Mouse (Mus musculus): ENCODE data around the gene Rab5c.

Rab5c gene

DNA sequence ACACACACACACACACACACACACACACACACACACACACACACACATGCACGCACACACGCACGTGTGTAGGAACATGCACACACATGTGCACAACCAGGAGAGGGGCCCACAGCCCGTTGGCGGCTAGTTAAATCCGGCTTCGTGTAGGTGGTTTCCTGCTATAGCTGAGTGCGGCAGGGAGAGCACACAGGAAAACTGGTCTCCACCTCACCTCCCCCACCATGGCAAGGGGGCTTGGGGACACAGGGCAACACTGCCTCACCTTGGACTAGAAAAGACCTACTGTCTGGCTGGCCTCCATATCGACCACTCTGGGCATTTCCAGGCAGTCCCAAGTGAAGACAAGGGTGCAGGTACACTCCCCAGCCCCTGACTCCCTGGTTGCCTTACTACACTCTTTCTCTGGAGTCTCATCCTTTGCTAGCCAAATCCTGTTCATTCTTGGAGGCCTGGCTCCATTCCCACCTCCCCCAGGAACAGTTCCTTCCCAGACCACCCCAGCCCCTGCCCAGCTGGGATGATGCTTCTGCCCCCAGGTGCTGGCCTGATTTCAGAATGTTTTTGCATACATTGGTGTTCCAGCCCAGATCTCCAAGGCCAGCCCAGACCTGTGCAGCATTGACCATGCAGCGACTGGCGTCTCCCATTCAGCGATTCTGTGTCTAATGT is 16.1 kb upstream of the Rab5c start:
- peak; percentile 84 for DNase-seq (ENCODE audit: low read depth, low spot score)

DNA sequence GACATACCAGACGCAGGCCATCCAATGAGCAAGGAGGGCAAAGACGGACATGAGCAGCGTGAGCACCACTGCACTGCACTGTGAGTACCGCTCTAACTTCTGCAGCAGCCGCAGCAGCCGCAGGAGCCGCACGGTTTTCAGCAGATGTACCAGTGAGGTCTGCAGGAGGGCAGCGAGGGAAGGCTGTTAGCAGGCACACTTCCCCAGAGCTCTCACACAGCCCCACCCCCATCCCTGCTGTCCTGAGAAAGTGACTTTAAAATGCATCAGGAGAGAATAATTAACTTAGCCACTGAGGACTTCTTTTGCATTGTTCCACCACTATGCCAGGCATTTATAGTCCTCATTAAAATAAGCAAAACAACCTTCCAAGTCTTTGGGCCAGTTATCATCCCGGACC is 14.3 kb upstream of the Rab5c start:
- peak; percentile 54 for DNase-seq (ENCODE audit: low read depth, low spot score)

DNA sequence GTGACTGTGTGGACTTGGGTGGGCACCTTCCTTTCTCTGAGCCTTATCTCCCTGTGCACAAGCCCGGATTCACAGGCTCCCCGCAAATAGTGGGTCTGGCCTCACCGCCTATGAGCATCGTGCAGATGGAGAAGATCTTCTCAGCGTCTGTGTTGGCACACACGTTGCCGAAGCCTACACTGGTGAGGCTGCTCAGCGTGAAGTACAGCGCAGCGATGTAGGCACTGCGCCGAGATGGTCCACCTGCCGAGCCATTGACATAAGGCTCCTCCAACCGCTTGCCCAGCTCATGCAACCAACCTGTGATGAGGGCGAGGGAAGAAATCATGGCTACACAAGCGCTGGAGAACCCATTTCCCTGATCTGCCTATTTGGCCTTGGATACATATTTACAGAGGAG is 12.1 kb upstream of the Rab5c start:
- DNase-seq (ENCODE audit: low read depth, low spot score) = peak; percentile 69

DNA sequence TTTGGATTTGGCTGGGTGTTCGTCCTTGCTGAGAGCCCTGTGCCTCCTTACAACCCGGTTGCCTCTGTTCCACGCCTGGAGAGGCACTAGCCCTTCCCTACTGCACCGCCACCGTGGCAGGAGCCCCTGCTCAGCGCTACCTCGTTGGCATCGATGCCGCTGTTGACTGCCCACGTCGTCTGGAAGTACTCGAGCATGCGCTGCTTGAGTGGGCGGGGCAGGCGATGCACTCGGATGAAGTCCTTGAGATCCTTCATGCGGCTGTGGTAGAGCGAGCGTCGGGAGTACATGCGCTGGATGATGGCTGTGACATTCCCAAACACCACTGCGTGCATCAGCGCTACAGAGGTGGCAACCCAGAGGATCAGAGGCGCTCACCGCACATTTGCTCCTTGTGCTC is 11.5 kb upstream of the Rab5c start:
- DNase-seq (ENCODE audit: low read depth, low spot score) = peak; percentile 80

DNA sequence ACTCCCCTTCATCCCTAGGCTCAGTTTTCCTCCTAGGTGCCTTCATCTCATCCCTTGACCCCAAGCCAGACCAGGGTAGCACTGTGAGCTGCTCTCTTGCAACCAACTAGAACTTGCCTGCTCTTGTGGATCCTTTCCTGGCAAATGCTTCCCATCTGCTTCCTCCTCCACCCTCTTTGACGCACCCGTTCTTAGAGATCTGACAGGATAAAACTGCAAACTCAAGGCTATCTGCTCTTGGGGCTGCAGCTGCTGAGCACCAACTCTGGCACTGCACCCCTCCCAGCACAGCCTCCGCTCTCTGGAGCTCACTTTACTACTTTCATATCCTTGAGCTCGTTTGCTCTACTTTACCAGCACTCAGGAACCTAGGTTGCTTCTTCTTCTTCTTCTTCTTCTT is 10.6 kb upstream of the Rab5c start:
- peak; percentile 85 for DNase-seq (ENCODE audit: low read depth, low spot score)

DNA sequence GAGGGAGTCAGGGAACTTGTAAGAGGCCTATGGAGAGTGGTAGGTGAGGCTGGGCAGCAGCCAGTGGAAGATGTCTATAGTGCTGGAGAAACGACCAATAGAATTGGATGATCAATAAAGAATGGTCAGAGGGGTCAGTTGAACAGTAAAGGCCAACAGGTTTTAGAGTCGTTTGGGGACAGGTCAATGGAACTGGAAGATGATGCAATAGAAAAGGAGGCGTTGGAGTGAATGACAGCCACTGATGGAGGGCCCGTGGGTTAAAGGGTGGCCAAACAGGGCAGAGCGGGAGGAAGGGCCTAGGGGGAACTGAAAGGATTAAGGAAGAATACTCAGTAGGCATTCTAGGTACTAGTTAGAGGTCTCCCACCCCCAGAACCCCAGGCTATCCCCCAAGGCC is 9.1 kb upstream of the Rab5c start:
- no peak for DNase-seq (ENCODE audit: low read depth, low spot score)

DNA sequence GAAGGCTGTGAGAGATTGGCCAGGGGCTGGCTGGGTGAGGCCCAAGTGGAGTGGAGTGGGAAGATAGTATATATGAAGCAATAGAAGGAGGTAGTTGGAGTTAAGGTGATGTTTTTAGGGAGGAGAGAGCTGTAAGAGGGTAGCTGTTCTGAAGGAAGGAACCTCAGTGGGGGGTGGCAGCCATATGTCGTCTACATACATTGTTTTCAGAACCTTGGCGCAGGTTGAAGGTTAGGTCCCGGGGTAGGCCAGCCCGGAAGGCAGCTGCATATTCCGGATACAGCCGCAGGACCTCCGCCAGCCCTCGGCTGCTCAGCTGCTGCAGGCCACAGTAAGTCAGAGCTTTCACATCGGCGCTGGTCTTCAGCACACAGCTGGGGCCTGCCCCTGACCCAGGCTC is 8.5 kb upstream of the Rab5c start:
- no peak for DNase-seq (ENCODE audit: low read depth, low spot score)

DNA sequence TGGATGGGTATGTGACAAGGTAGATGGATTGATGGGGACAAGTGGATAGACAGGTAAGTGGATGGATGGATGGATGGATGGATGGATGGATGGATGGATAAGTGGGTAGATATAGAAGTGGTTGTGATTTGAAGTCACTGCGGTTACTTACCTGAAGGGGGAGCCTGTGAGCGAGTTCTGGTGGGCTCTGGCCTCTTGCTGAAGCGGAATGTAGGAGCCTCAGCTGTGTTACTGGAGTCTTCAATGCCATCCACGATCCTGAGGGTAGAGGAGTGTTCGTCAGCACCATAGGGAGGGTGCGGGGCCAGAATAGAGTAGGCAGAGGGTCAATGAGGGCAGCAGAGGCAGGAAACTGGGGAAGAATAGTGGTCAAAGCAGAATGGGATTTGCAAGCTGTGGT is 7.1 kb upstream of the Rab5c start:
- peak; percentile 84 for DNase-seq (ENCODE audit: low read depth, low spot score)

DNA sequence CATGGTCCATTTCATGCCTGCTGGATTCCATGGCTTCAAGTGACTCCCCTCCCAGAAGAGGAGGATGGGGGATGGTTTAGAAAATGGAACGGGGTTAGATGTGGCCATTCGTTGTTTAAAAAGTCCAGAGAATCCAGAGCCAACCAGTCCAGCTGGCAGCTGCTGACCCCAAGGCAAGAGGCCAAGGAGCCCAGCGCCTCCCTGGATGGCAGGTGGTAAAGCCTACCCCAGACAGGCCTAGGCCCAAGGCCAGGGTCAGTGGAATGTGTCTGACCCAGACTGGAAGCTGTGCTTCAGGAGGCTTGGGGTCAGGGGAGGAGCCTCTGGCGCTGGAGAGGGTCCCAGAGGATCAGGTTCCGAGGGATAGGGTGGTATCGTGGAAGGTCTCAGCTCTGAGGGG is 3.3 kb upstream of the Rab5c start:
- DNase-seq (ENCODE audit: low read depth, low spot score) = no peak

DNA sequence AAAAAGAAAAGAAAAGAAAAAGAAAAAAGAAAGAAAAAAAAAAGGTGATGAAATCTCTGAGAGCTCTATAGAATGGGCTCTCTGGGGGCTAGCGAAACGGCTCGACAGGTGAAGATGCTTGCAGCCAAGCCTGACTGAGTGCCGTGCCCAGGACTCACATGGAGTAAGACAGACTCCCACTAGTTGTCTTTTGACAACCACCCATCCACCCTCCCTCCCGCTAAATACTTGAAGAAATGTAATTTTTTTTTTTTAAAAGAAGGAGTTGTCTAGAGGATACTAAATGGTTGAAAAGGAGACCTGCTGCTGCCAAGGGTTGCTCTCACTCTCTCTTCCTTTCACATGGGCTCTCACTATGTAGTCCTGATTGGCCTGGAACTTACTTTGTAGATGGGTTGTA is 734 bp upstream of the Rab5c start:
- DNase-seq (ENCODE audit: low read depth, low spot score) = no peak

DNA sequence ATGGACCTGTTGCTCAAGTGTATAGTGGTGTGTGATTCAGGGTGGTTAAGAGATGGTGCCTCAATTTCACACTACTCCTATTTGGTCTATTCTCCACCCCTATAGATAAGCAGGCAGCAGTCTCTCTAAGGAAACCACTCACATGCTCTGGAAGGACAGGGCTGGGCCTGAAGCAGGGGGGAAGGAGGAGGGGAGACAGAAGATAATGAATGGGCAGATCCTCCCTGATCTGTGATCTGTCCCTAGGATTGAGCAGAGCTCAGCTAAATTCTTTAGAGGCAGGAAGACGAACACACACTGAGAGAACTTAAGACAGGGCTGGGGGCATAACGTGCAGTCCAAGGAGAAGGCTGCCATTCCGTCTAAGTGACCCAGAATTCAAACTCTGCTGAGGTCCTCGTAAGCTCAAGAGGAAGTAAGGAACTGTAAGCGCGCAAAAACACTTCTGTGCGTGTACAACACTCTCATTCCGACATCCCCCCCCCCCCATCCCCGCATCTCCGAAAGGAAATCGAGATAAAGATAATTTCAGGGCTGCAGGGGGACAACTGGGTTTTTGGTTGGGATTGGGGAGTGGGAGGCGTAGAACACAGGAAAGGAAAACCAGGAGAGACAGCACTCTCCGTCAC is 796 bp downstream of the Rab5c start:
- DNase-seq (ENCODE audit: low read depth, low spot score) = no peak

DNA sequence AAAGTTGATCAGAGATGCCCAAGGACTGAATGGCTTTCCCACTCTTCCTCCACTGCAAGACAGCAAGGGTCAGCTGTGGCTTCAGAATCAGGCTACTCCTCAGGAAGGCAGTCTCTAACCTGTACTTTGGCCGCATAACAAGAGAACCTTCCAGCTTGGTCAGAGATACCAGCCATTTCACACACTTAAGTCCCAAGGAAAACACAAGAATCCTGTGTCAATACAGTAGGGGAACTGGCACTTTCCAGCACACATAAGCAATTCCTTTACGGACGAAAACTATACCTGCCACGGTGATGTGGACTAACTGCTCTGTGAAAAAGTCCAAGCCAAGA is 1.3 kb downstream of the Rab5c start:
- DNase-seq (ENCODE audit: low read depth, low spot score) = no peak

DNA sequence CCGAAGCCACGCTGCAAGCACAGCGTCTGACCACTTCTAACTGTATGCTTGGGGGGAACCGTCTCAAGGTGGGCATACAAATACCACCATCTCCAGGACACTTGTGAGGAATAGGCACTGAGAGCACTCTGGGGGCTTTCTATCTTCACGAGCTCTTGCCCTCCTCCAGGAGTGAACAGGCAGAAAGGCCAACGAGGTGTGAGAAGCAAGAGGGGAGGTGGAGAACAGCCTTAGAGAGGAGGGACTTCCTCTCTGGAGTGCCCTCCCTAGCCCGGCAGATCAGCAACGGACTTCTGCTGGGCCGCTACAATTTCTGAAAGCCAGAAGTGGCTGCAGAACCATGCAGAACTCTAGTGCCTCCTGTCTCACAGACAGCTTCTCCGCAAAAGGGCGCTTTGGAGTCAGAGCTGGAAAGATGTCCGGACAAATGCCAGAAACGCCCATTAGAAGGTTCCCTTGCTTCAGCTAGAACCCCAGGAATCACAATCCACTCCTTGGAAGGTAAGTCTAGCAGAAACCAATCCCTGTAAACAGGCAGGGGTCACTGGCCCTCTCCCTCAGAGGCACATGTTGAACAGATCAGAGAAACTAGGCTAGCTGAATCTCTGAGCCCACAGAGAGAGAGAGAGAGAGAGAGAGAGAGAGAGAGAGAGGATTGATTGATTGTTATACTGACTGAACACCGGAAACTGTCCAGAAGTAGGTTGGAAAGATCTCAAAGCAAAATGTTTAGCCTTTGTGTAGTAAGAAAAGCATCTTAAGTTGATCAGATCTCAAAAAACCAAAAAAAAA is 1.9 kb downstream of the Rab5c start:
- no peak for DNase-seq (ENCODE audit: low read depth, low spot score)

DNA sequence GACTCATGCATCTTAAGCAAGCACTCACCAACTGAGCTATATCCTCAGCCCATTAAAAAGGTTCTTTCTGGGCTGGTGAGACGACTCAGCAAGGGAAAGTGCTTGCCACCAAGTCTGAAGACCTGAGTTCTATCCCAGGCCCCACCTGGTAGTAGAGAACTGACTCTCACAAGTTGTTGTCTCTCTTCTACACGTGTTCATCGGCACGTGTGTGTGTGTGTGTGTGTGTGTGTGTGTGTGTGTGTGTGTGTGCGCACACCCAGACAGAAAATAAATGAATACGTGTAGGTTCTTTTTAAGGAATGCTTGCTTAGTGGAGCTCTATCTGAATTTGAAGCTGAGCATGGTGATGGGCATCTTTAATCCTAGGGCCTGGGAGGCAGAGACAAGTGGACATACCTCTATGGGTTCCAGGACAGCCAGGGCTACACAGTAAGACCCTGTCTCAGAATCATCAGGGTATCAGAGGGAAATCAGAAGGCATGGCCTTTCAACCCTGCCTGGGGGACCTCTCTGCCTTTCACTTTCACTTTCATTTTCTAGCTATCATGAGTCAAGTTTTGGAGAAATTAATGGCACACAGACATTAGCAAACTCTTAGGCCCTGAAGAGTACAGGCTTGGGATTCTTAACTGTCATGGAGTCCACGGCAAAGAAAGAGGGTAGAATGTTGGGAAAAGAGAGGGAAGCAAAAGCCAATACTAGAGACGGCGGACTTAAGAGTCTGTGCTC is 2.7 kb downstream of the Rab5c start:
- DNase-seq (ENCODE audit: low read depth, low spot score) = no peak

DNA sequence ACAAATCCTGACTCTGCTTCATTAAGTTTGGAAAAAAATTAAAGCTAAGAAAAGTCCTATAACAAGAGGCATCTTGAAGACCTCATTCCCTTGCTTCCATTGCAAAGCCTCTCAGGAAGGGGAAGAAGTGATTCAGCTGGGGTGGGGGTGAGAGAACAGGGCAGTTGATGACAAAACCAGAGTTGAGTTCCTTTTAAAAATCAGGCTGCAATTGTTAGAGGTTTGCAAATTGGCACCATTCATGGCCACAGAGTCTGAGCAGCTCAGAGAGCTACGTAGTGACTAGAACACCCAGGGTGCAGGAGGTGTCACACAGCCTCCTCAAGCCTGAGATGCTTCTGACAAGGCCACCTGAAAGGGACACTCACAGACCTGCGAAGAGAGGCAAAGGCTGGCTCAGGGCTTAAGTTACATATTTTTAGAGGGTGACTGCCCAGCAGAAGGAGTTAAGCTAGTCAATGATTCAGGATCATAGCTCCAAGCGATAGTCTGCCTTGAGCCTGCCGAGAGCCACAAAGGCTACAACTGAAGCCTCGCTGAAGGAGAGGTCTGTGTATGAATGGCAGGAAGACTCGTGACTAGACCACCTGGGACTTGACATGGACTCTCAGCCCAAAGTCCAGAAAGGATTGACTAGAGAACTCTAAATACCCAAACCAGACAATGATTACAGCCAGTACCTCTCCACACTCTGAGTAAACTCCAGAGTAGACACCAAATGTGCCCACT is 7.4 kb downstream of the Rab5c start:
- no peak for DNase-seq (ENCODE audit: low read depth, low spot score)

DNA sequence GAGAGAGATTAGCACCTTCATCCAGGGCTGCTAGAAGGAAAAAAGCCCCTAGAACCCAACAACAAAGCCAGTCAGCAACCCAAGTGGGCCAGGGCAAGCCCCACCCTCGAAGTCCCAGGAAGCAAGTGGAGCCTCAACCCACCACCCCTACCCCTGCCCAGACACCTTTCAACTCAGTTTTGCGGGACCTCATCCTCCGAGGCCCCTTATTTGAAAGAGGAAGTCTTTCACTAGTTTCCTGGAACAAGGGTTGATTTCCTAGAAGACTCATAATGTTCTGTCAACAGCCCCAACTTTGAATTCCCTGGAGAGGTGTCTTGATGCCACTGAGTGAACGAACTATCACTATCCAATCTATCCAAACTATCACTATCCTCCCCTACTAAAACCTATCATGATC is 8.0 kb downstream of the Rab5c start:
- no peak for DNase-seq (ENCODE audit: low read depth, low spot score)

DNA sequence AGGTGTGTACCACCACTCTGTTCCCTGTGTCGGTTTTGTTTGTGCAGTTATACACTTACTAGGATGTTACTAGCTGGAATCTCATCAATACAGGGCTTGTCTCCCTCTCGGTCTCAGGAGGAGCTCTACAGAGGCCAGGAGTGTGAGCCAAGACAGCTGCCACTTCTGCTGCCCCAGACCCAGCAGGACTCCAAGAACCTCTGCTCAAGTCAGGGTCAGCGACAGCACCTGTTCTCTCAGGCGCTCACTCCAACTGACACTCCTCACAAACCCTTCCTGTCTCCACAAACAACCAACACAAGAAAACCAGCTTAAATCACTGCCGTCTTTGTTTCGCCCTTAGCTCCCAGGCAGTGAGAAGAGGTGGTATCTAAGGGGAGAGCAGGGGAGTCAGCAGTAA is 9.4 kb downstream of the Rab5c start:
- DNase-seq (ENCODE audit: low read depth, low spot score) = no peak

DNA sequence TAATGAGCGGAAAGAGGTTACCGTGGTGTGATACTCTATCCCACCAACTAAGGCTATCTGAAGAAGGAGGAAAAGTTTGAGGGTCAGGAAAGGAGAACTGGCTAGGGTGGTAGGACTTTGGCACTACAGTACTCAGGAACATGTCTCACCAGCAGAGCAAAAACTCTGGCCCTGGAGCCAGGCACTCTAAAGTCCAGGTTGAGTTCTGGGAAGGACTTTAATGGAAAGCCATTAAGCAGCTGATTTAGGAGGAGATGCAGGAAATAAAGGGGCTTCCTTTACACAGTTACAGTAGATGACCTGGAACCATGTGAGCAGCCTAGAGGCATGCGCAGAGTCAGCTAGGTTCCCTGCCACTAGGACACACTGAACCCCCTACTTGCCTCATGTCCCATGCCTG is 10.8 kb downstream of the Rab5c start:
- no peak for DNase-seq (ENCODE audit: low read depth, low spot score)

DNA sequence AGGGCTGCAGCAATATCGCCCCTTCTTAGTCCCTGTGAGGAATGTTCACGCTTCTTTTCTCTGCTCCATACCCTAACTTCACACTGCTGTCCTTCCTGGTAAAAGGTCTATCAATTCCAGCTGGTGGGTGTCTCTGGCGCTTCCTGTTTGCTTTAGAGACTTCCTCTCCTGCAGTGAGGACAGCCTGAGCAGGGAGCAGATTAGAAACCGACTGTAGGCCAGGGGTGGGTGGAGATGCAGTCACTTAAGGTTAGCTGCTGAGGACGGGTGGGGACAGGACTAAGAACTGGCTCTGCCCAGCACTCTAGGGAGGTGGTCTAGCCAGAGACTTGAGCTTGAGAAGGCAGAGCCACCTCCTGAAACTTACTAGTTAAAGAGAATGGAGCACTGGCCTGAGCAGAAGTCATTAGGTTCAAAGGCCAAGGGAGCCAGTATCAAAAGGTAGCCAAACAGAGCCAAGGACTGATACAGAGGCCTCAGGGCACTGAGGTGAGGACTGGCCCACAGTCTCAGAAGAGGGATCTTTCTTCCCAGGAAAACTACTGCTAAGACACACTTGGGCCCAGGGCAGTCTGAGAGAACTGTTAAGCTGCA is 13.0 kb downstream of the Rab5c start:
- DNase-seq (ENCODE audit: low read depth, low spot score) = no peak

DNA sequence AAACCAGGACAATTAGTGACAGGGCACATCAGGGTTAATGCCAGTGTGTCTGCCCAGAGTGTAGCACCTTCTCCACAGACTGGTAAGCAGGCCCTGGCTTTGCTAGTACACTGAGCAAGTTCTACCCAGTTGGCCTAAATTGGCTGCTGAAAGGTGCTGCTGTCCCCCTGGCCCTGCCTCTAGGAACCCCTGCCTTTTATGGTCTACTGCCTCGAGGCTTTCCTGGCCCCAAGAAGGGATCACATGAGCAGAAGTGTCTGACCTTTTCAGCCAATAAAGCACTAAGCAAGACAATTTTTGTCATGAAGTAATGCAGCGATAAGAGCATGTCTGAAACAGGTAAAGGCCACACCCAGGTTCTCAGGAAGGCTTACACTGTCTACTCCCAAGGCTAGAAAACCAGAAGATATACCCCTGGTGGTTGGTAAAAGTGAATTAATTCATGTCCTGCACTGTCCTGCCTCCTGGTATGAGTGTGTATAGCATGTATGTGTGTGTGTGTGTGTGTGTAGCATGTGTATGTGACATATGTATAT is 15.5 kb downstream of the Rab5c start:
- no peak for DNase-seq (ENCODE audit: low read depth, low spot score)

Measured in brain, adult 2 months (tissue).